Mouse (Mus musculus) G1E (cell line): ENCODE measurements at regions not wholly inside any gene's neighbourhood (a gene's known extent, or its start where the extent isn't known, plus 50 kb on each side); places are given as distances from the start of the nearest gene placed in this dataset.

Experiments used
- ATAC-seq: 2 replicates; pipeline ENCODE4 v1.8.0; 2016; ENCODE audit warnings: mild to moderate bottlenecking; ENCODE audit not compliant: insufficient number of reproducible peaks, poor library complexity, low FRiP score, severe bottlenecking; ENCODE audit errors: extremely low read depth
- DNase-seq: peaks from one replicate; pipeline ENCODE4 v3.0.0; 2012; ENCODE audit warnings: low spot score
- H3K27me3 ChIP-seq: 2 replicates; pipeline ENCODE4 v1.6.1; 2012; ENCODE audit warnings: mild to moderate bottlenecking, low read length, inconsistent platforms; ENCODE audit not compliant: insufficient read depth
- H3K36me3 ChIP-seq: replicated peaks from 2 replicates; pipeline ENCODE3; 2012; ENCODE audit warnings: mild to moderate bottlenecking, inconsistent platforms
- H3K4me1 ChIP-seq: 2 replicates; pipeline ENCODE4 v1.6.1; 2012; ENCODE audit warnings: low read depth, low read length, inconsistent platforms, mixed read lengths; ENCODE audit not compliant: insufficient read depth
- H3K4me3 ChIP-seq: 2 replicates; pipeline ENCODE4 v1.5.1; 2012; ENCODE audit warnings: low read depth, mild to moderate bottlenecking, inconsistent platforms, low read length, moderate library complexity, mixed read lengths
- H3K9me3 ChIP-seq: replicated peaks from 2 replicates; pipeline ENCODE4 v1.6.1; 2012; ENCODE audit warnings: inconsistent platforms
- CTCF ChIP-seq: IDR thresholded peaks from 2 replicates; pipeline ENCODE4 v1.5.1; 2012; ENCODE audit warnings: low read depth, low read length, inconsistent platforms, mixed read lengths
- GATA1 ChIP-seq: IDR thresholded peaks from 2 replicates; pipeline ENCODE4 v1.6.1; 2012; ENCODE audit warnings: borderline replicate concordance, low read length, inconsistent platforms, mixed read lengths
- GATA2 ChIP-seq: IDR thresholded peaks from 2 replicates; pipeline ENCODE4 v1.6.1; 2012; ENCODE audit warnings: low read depth, low read length, inconsistent platforms, borderline replicate concordance
- POLR2AphosphoS5 ChIP-seq: IDR thresholded peaks from 2 replicates; pipeline ENCODE4 v1.6.1; 2012; ENCODE audit warnings: low read depth, low read length, inconsistent platforms; ENCODE audit not compliant: insufficient replicate concordance
- TAL1 ChIP-seq: conservative IDR thresholded peaks from 2 replicates; pipeline ENCODE4 v1.6.1; 2012; ENCODE audit warnings: low read depth, low read length, inconsistent platforms, mixed read lengths

DNA sequence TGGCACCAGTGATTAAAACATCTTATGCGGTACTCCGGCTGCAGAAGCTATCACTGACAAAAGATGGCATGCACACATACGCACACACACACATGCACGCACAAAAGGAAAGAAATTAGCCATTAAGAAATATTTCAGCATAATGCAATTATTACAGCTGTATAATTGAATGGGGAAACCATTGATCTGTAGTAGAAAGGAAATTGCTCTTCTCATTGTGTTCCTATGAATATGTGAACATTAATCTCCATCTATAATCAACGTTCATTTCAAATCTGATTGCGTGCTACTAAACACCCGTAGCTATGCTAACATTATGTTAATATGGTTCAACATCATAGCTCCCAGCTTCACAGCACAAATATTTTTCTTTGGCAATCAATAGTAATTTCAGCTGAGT lies 347.2 kb downstream of the Gm826 start:
- ATAC-seq = no peak
- no peak for TF ChIP-seq CTCF
- no peak for TF ChIP-seq GATA2
- TF ChIP-seq GATA1 = no peak
- TF ChIP-seq TAL1 = no peak
- no peak for TF ChIP-seq POLR2AphosphoS5

GRCm38 (mm10) chr2:159981694-159982093 lies 352.3 kb downstream of the Gm826 start:
- Histone ChIP-seq H3K9me3 (peaks cover 22% of the 10 kb centered on the region), H3K4me1 (no peaks in the 10 kb centered on the region), H3K36me3 (no peaks in the 10 kb centered on the region), H3K4me3 (no peak overlapping the region), H3K27me3 (no peaks in the 10 kb centered on the region)
- TF ChIP-seq TAL1 (no peak), GATA1 (no peak), CTCF (no peak), GATA2 (no peak), POLR2AphosphoS5 (no peak)
- DNase-seq = no peak
- no peak for ATAC-seq

More for the DNA sequence above, 347.2 kb downstream of the Gm826 start:
- no peaks in the 10 kb centered on the region for H3K4me1 ChIP-seq
- H3K4me3 ChIP-seq = no peak overlapping the region
- H3K27me3 ChIP-seq = no peaks in the 10 kb centered on the region
- no peaks in the 10 kb centered on the region for H3K36me3 ChIP-seq
- H3K9me3 ChIP-seq = peaks cover 13% of the 10 kb centered on the region
- DNase-seq = no peak

DNA sequence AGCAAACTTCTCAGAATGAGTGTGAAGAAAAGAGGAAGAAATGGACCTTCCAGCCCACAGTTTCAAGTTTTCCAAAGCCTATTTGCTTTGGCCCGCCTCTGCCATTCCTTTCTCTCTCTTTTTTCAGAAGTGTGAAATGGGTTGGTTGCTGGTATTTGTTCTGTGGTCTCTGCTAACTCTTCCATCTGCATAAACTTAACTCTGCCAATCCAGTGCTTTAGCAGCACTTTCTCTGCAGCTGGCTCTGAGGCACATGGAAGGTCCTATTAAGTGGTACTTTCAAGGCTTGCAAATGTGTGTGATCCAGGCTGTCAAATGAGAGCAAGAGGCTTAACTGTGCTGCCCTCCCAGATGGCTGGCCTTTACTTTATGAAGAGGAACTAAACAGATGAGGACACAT lies 383.6 kb downstream of the Gm826 start:
- no peak for ATAC-seq
- Histone ChIP-seq H3K4me1 (no peaks in the 10 kb centered on the region), H3K36me3 (no peaks in the 10 kb centered on the region), H3K4me3 (no peak overlapping the region), H3K27me3 (no peaks in the 10 kb centered on the region), H3K9me3 (peaks cover 32% of the 10 kb centered on the region)
- no peak for DNase-seq
- TF ChIP-seq TAL1 = no peak
- TF ChIP-seq CTCF = no peak
- TF ChIP-seq GATA1 = no peak
- no peak for TF ChIP-seq GATA2
- TF ChIP-seq POLR2AphosphoS5 = no peak

GRCm38 (mm10) chr2:159949046-159949445 lies 384.9 kb downstream of the Gm826 start:
- no peak for TF ChIP-seq POLR2AphosphoS5
- H3K4me1 ChIP-seq = no peaks in the 10 kb centered on the region
- no peak for DNase-seq
- peaks cover 36% of the 10 kb centered on the region for H3K9me3 ChIP-seq
- H3K4me3 ChIP-seq = no peak overlapping the region
- no peak for ATAC-seq
- no peaks in the 10 kb centered on the region for H3K27me3 ChIP-seq
- H3K36me3 ChIP-seq = no peaks in the 10 kb centered on the region

- ATAC-seq = no peak
Observed at GRCm38 (mm10) chr2:159930744-159931143, 403.2 kb downstream of the Gm826 start.

DNA sequence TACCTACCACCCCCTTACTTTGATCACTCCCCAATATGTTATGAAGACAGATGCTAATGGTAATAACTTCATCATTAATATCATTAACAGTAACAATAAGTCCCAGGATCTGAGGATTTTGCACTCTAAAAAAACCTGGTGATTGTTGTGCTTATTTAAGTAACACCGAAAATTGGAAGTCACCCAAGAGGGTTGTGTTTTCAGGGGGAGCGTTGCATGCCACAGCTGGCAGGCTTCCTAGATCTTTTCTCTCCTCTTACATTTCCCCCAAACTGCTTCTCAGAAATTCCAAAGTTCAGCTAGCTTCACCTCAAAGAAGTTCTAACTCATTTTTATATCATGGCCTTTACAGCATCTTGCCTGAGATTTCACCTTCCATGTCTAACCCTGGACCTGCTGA lies 444.3 kb downstream of the Gm826 start:
- ATAC-seq (no peak), DNase-seq (no peak)
- peaks cover 18% of the 10 kb centered on the region for H3K9me3 ChIP-seq
- H3K27me3 ChIP-seq = no peaks in the 10 kb centered on the region
- TF ChIP-seq GATA1 (no peak), GATA2 (no peak), CTCF (no peak), TAL1 (no peak), POLR2AphosphoS5 (no peak)
- H3K4me3 ChIP-seq = no peak overlapping the region
- H3K36me3 ChIP-seq = no peaks in the 10 kb centered on the region
- no peaks in the 10 kb centered on the region for H3K4me1 ChIP-seq

More at GRCm38 (mm10) chr2:159930744-159931143, 403.2 kb downstream of the Gm826 start:
- Histone ChIP-seq H3K4me3 (no peak overlapping the region), H3K36me3 (no peaks in the 10 kb centered on the region), H3K4me1 (no peaks in the 10 kb centered on the region), H3K9me3 (peaks cover 2% of the 10 kb centered on the region; the same call in 1 of the 2 replicates), H3K27me3 (no peaks in the 10 kb centered on the region)
- TF ChIP-seq GATA2 (no peak), GATA1 (no peak), TAL1 (no peak), CTCF (no peak), POLR2AphosphoS5 (no peak)
- no peak for DNase-seq
